Mouse (Mus musculus) kidney, adult 2 months (tissue): ENCODE results near the gene Kcnd1. TPM values are rescaled to one million over a fixed set of nuclear protein-coding genes. Genes with fewer than 3 reads are reported as not detected.

Source experiments
- DNase-seq: peaks from one replicate; pipeline ENCODE4 v3.0.0; 2021
- H3K27ac ChIP-seq: fragments of 200-500 bp; 2 replicates; pipeline ENCODE4 v1.5.1; 2012; ENCODE audit warnings: low read depth, low read length, control low read depth, inconsistent platforms; ENCODE audit not compliant: insufficient read depth
- H3K27me3 ChIP-seq: fragments of 200-500 bp; replicated peaks from 2 replicates; pipeline ENCODE4 v1.6.1; 2012; ENCODE audit warnings: mild to moderate bottlenecking, moderate library complexity, low read length, inconsistent platforms; ENCODE audit not compliant: control insufficient read depth, insufficient read depth
- H3K36me3 ChIP-seq: fragments of 200-500 bp; 2 replicates; pipeline ENCODE4 v1.6.1; 2012; ENCODE audit warnings: mild to moderate bottlenecking, moderate library complexity, low read length, inconsistent platforms; ENCODE audit not compliant: control insufficient read depth, insufficient read depth
- H3K4me1 ChIP-seq: fragments of 200-500 bp; 2 replicates; pipeline ENCODE4 v1.6.1; 2011; ENCODE audit warnings: low read length; ENCODE audit not compliant: control insufficient read depth, insufficient read depth
- H3K4me3 ChIP-seq: fragments of 200-500 bp; 2 replicates; pipeline ENCODE4 v1.5.1; 2011; ENCODE audit warnings: mild to moderate bottlenecking, low read depth, low read length, control low read depth; ENCODE audit not compliant: insufficient read depth
- CTCF ChIP-seq: fragments of 200-500 bp; conservative IDR thresholded peaks from 2 replicates; pipeline ENCODE4 v1.5.1; 2011; ENCODE audit warnings: low read depth, mild to moderate bottlenecking, control low read depth, low read length, moderate library complexity, mixed read lengths; ENCODE audit not compliant: insufficient read depth, insufficient read length
- POLR2A ChIP-seq: fragments of 200-500 bp; IDR thresholded peaks from one replicate; pipeline ENCODE4 v1.6.1; 2011; ENCODE audit warnings: low read depth, low read length, control low read depth
- WGBS: fragments of 180-500 bp; shearing (Covaris S2); methylation state at CpG from one replicate; pipeline ENCODE4 v1.1.7; 2018; 5-methylcytosine and 5-hydroxymethylcytosine counted together
- polyA plus RNA-seq: library from polyadenylated mRNA; depleted of rRNA; stranded (reverse); fragments of >200 nt; gene quantifications from 2 replicates; pipeline ENCODE4 v1.2.3, GENCODE M21; 2012; rRNA removed

The Kcnd1 gene
- polyA plus RNA-seq, 1 experiment: 0.48 TPM

DNA sequence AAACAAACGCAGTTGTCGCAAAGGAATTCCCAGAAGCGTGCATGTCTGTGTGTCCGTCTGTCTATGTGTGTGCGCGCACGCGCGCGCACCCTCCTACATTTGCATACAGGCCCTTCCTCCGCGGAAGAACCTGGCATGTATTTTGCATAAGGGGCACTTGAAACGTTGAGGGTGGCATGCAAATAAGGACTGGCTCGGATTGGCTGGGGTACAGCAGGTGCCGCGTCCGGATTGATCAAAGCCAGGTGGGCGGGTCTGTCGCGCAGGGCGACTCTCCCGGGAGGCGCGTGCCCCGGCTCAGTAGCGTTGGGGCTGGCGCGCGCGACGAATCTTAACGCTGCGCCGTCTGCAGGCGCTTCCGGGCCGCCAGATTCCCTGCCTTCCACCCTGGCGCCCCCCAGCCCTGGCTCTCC is 55.9 kb downstream of the Kcnd1 start, which contains the start of gene Pim2:
Pim2 (plus strand) TSS at position 256 of the 413 bp plus-strand sequence.
- no peaks in the 10 kb centered on the region for H3K4me1 ChIP-seq
- H3K27ac ChIP-seq: peak within 1 kb of the TSS; percentile 16; the same call in 1 of the 2 replicates
- H3K4me3 ChIP-seq: peak within 1 kb of the TSS; percentile 73
- 4% methylated on average over 28 of the region's 38 CpGs for WGBS
- peak; percentile 93 for DNase-seq
- no peaks in the 10 kb centered on the region for H3K36me3 ChIP-seq
- TF ChIP-seq POLR2A (no peak), CTCF (no peak)
- H3K27me3 ChIP-seq: no peaks in the 10 kb centered on the region

DNA sequence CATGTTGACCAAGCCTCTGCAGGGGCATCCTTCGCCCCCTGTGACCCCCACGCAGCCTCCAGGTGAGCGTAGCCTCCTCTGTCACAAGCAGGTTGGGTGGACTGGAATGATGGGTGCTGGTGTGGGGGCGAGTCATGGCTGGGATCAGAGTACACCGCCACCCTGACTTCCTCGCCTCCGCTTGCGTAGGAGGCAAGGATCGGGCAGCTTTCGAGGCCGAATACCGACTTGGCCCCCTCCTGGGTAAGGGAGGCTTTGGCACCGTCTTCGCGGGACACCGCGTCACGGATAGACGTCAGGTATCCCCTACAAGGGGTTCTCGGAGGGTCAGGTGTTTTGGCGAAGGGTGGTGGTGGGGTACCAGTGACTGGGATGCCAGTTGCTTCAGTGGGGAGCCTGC is 56.4 kb downstream of the Kcnd1 start:
- DNase-seq: no peak
- no peaks in the 10 kb centered on the region for H3K27me3 ChIP-seq
- peak overlapping the region; percentile 73 for H3K4me3 ChIP-seq
- H3K36me3 ChIP-seq: no peaks in the 10 kb centered on the region
- H3K4me1 ChIP-seq: no peaks in the 10 kb centered on the region
- under 1% methylated on average over 21 of the region's 21 CpGs for WGBS
- TF ChIP-seq POLR2A (no peak), CTCF (no peak)
- no peak overlapping the region for H3K27ac ChIP-seq

DNA sequence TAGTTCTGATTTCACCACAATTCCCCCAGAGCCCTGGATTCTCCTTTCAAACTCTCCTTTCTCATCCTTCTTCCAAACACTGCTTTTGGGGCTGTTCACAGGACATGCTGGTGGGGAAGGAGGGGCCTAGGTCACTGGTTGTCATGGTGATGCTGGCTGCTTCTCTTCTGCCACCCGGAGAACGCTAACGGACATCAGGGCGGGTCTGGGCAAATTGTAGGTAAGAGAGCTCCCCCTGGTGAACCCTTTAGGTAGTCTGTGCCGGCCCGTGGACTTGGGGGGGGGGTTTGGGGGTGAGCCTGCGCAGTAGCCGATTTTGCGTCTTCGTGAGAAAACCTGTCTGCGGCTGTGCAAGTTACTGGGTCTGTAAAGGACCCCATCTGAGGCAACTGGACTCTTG is 57.7 kb downstream of the Kcnd1 start:
- Histone ChIP-seq H3K4me3 (no peak overlapping the region), H3K4me1 (no peaks in the 10 kb centered on the region), H3K27me3 (no peaks in the 10 kb centered on the region), H3K27ac (no peak overlapping the region), H3K36me3 (no peaks in the 10 kb centered on the region)
- DNase-seq: peak; percentile 77
- TF ChIP-seq POLR2A (no peak), CTCF (peak; percentile 51)
- WGBS: 3% methylated on average over 11 of the region's 11 CpGs

DNA sequence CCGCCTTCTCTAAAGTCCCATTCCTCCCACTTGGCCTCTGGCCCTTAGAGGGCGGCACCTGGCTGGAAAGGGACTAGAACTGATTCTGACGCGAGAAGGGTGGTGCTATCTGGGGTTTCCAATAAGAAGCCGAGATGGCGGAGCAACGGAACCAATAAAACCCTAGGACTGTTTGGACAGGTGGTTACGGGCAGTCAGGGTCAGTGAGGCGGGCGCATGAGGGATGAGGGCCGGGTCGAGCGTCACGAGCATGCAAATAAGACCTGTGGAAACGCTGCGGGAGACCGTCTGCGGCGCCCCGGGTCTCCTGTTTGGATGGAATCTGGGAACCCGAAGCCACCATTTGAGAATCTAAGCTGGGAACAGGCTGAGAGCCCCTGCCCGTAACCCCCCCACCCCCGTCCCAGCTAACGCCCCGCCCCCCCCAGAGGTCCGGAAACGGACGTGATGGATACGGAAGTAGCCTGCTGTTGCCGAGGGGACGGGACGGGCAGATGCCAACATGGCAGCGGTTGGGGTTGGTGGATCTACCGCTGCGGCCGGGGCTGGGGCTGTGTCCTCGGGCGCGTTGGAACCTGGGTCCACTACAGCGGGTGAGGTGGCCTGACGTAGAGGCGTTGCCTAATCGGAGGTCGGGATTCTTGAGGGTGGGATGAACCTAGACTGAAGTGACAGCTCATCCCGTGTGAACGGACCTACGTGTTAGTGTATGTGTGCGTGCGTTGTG is 61.9 kb downstream of the Kcnd1 start, which contains the start of gene Slc35a2:
Slc35a2 (plus strand) TSS at position 188 of the 727 bp plus-strand sequence.
- peak; percentile 96 for DNase-seq
- Histone ChIP-seq H3K4me1 (no peaks in the 10 kb centered on the region), H3K27me3 (no peaks in the 10 kb centered on the region), H3K4me3 (peak within 1 kb of the TSS; percentile 100), H3K27ac (peak within 1 kb of the TSS; percentile 93), H3K36me3 (no peaks in the 10 kb centered on the region)
- TF ChIP-seq CTCF (0 out of 2 replicates have a peak, but pooled peaks have one; percentile 7), POLR2A (peak; percentile 36)
- under 1% methylated on average over 49 of the region's 49 CpGs for WGBS

Other genes with a start within 250 kb of the Kcnd1 start
- 0.08 and 0.92 TPM in 2 replicates for gene Foxp3, start 248.6 kb upstream of the Kcnd1 start, polyA plus RNA-seq
- 1.2 and 1.6 TPM in 2 replicates for gene Ppp1r3f, start 248.0 kb upstream of the Kcnd1 start, polyA plus RNA-seq
- gene Ccdc22, start 216.8 kb upstream of the Kcnd1 start, polyA plus RNA-seq: 25.3 and 26.6 TPM in 2 replicates
- gene Cacna1f, start 215.2 kb upstream of the Kcnd1 start, polyA plus RNA-seq: 0.03 TPM in 1 of 2 replicates, not detected in the other
- gene Syp, start 183.8 kb upstream of the Kcnd1 start, polyA plus RNA-seq: 8.0 and 9.2 TPM in 2 replicates
- gene Prickle3, start 165.0 kb upstream of the Kcnd1 start, polyA plus RNA-seq: 8.9 and 9.2 TPM in 2 replicates
- 72.2 and 74.1 TPM in 2 replicates for gene Plp2, start 150.9 kb upstream of the Kcnd1 start, polyA plus RNA-seq
- gene Magix, start 141.0 kb upstream of the Kcnd1 start, polyA plus RNA-seq: 17.4 and 22.1 TPM in 2 replicates
- gene Gpkow, start 125.2 kb upstream of the Kcnd1 start, polyA plus RNA-seq: 8.2 and 10.9 TPM in 2 replicates
- gene Wdr45, start 108.0 kb upstream of the Kcnd1 start, polyA plus RNA-seq: 73.1 and 76.9 TPM in 2 replicates
- gene Gm45208, start 100.0 kb upstream of the Kcnd1 start, polyA plus RNA-seq: 0.23 and 0.28 TPM in 2 replicates
- gene Praf2, start 93.8 kb upstream of the Kcnd1 start, polyA plus RNA-seq: 33.8 and 40.9 TPM in 2 replicates
- gene Ccdc120, start 71.4 kb upstream of the Kcnd1 start, polyA plus RNA-seq: 8.3 and 14.1 TPM in 2 replicates
- gene Tfe3, start 59.7 kb upstream of the Kcnd1 start, polyA plus RNA-seq: 18.8 and 20.1 TPM in 2 replicates
- 25.5 and 30.3 TPM in 2 replicates for gene Gripap1, start 32.5 kb upstream of the Kcnd1 start, polyA plus RNA-seq
- gene Otud5, start 19.1 kb downstream of the Kcnd1 start, polyA plus RNA-seq: 26.8 and 30.4 TPM in 2 replicates
- gene Pim2, start 56.0 kb downstream of the Kcnd1 start, polyA plus RNA-seq: 11.4 and 11.5 TPM in 2 replicates
- 50.0 and 50.1 TPM in 2 replicates for gene Slc35a2, start 61.7 kb downstream of the Kcnd1 start, polyA plus RNA-seq
- gene Pqbp1, start 77.0 kb downstream of the Kcnd1 start, polyA plus RNA-seq: 45.7 and 58.0 TPM in 2 replicates
- 47.0 and 60.9 TPM in 2 replicates for gene Timm17b, start 77.1 kb downstream of the Kcnd1 start, polyA plus RNA-seq
- gene Gm10491, start 85.5 kb downstream of the Kcnd1 start, polyA plus RNA-seq: not detected in 2 replicates
- gene Gm10490, start 87.3 kb downstream of the Kcnd1 start, polyA plus RNA-seq: not detected in 2 replicates
- 0.62 and 0.91 TPM in 2 replicates for gene Pcsk1n, start 97.5 kb downstream of the Kcnd1 start, polyA plus RNA-seq
- not detected in 2 replicates for gene Eras, start 106.3 kb downstream of the Kcnd1 start, polyA plus RNA-seq
- gene Hdac6, start 125.6 kb downstream of the Kcnd1 start, polyA plus RNA-seq: 65.1 and 86.2 TPM in 2 replicates
- gene Gata1, start 155.8 kb downstream of the Kcnd1 start, polyA plus RNA-seq: 0.09 and 0.15 TPM in 2 replicates
- 28.9 and 42.2 TPM in 2 replicates for gene Glod5, start 196.2 kb downstream of the Kcnd1 start, polyA plus RNA-seq